9 mouse cellular contexts compared by ENCODE assay signal in genomic region chr6:115534617-115535016, GRCm38 (mm10). TPM values are rescaled to one million over a fixed set of nuclear protein-coding genes. Genes with fewer than 3 reads are reported as not detected.
DNase-seq lines count a peak whose midpoint lies in the region; ATAC-seq lines count a peak whose summit lies in the region.
"Had no signal": no experiment of that assay in that cellular context is flagged by ENCODE, and none has a peak within 500 bp of the region (broad histone marks: within the 10 kb centered on the region; RNA-seq: fewer than 3 reads in every experiment).

No protein-coding gene starts in this region.

- H3K36me3 ChIP-seq in heart, embryonic 10.5 days, result no peaks in the 10 kb centered on the region
- H3K36me3 ChIP-seq in neural tube, embryonic 15.5 days, result no peaks in the 10 kb centered on the region
- H3K36me3 ChIP-seq: limb, embryonic 12.5 days had no signal

- peaks cover 11% of the 10 kb centered on the region; the same call in 1 of the 2 replicates for H3K27me3 ChIP-seq in heart, embryonic 10.5 days (ENCODE audit: insufficient read depth, poor library complexity, severe bottlenecking)
- H3K27me3 ChIP-seq in neural tube, embryonic 15.5 days (replicated peaks), result no peaks in the 10 kb centered on the region
- H3K27me3 ChIP-seq: limb, embryonic 12.5 days had no signal

- H3K4me3 ChIP-seq in heart, embryonic 10.5 days, result no peak overlapping the region
- no peak overlapping the region for H3K4me3 ChIP-seq in neural tube, embryonic 15.5 days (replicated peaks)
- H3K4me3 ChIP-seq: limb, embryonic 12.5 days had no signal

- no peak for ATAC-seq in neural tube, embryonic 15.5 days (ENCODE audit: low FRiP score)
- ATAC-seq in activated CD4-positive, CD25-positive, alpha-beta regulatory T cell, adult 4 months, result no peak

- DNase-seq in heart, adult 18-20 months, result peak; percentile 52 to 69
- DNase-seq in heart, embryonic 10.5 days (ENCODE audit: low spot score), result no peak
- DNase-seq in right cerebral cortex, adult 18-20 months, result peak; percentile 27
- DNase-seq in right cerebral cortex, adult 2 months (ENCODE audit: low spot score in 2 of 2), result no peak
- DNase-seq in gastrocnemius, postnatal 10 days, result peak; percentile 52
- DNase-seq in skeletal muscle tissue, adult 2 months (ENCODE audit: low read depth, low spot score), result peak; percentile 43

- no peak overlapping the region for H3K9ac ChIP-seq in neural tube, embryonic 15.5 days (replicated peaks)
- H3K9ac ChIP-seq: limb, embryonic 12.5 days had no signal

- WGBS in heart, embryonic 10.5 days, result 65% methylated on average over 7 of the region's 7 CpGs
- WGBS in neural tube, embryonic 15.5 days, result 69% methylated on average over 7 of the region's 7 CpGs

- peaks cover 7% of the 10 kb centered on the region; the same call in 1 of the 2 replicates for H3K4me1 ChIP-seq in heart, embryonic 10.5 days
- peaks cover 4% of the 10 kb centered on the region for H3K4me1 ChIP-seq in neural tube, embryonic 15.5 days

- no peak overlapping the region for H3K4me2 ChIP-seq in neural tube, embryonic 15.5 days
- H3K4me2 ChIP-seq: limb, embryonic 12.5 days had no signal

- H3K27ac ChIP-seq in heart, embryonic 10.5 days, result no peak overlapping the region
- no peak overlapping the region for H3K27ac ChIP-seq in neural tube, embryonic 15.5 days (replicated peaks)
- H3K27ac ChIP-seq: limb, embryonic 12.5 days had no signal

- no peaks in the 10 kb centered on the region for H3K9me3 ChIP-seq in heart, embryonic 10.5 days
- H3K9me3 ChIP-seq in neural tube, embryonic 15.5 days (replicated peaks), result no peaks in the 10 kb centered on the region
- H3K9me3 ChIP-seq: limb, embryonic 12.5 days had no signal

RNA-seq across cellular contexts. Expression of gene Tsen2, which starts 9.8 kb away (rescaled TPM):
- total RNA-seq in heart, adult 18-20 months (2021), result 1 to 10 TPM; 6.0 to 7.4 TPM
- 27.0 and 29.0 TPM in 2 replicates for polyA plus RNA-seq in heart, embryonic 10.5 days (2016; fragmentation: Nextera tagmentation; extraction: Ambion mirVana)
- 1 to 10 TPM; 8.2 to 9.6 TPM for total RNA-seq in gastrocnemius, postnatal 10 days (2021)
- polyA plus RNA-seq in neural tube, embryonic 15.5 days (2015; fragmentation: Nextera tagmentation; extraction: Ambion mirVana), result 36.5 and 36.9 TPM in 2 replicates
- polyA plus RNA-seq in activated CD4-positive, CD25-positive, alpha-beta regulatory T cell, adult 4 months (2017; shearing (Covaris generic)), result 10 to 100 TPM in 1 of 2 experiments, 1 to 10 TPM in 1; 9.8 to 12.4 TPM

RNA-seq across cellular contexts. Expression of gene Mkrn2os, which starts 57.8 kb away (rescaled TPM):
- under 1 TPM; 0.39 to 0.40 TPM for total RNA-seq in heart, adult 18-20 months (2021)
- polyA plus RNA-seq in heart, embryonic 10.5 days (2016; fragmentation: Nextera tagmentation; extraction: Ambion mirVana), result 0.07 and 0.36 TPM in 2 replicates
- total RNA-seq in gastrocnemius, postnatal 10 days (2021), result under 1 TPM; 0.16 to 0.26 TPM
- polyA plus RNA-seq in neural tube, embryonic 15.5 days (2015; fragmentation: Nextera tagmentation; extraction: Ambion mirVana), result 0.37 and 2.4 TPM in 2 replicates
- under 1 TPM; 0.19 to 0.40 TPM for polyA plus RNA-seq in activated CD4-positive, CD25-positive, alpha-beta regulatory T cell, adult 4 months (2017; shearing (Covaris generic))

Comparison
In these comparisons a context has a peak if more than half of its experiments do, and no peak if none do; other contexts are left out.
1. DNase-seq: peak in heart, adult 18-20 months (2 of 2), right cerebral cortex, adult 18-20 months (single experiment), gastrocnemius, postnatal 10 days (single experiment) and skeletal muscle tissue, adult 2 months (single experiment); none in heart, embryonic 10.5 days (single experiment) and right cerebral cortex, adult 2 months (0 of 2).